Mouse (Mus musculus) hindbrain, embryonic 16.5 days (tissue): ENCODE measurements around the gene 2310061I04Rik. TPM values are rescaled to one million over a fixed set of nuclear protein-coding genes. Genes with fewer than 3 reads are reported as not detected.

Source experiments
- ATAC-seq: fragments of 200-750 bp; cut with Nextera tagmentation; 2 replicates; pipeline ENCODE4 v1.8.0; 2017; ENCODE audit warnings: moderate TSS enrichment, moderate library complexity
- H3K27ac ChIP-seq: fragments of 300-500 bp; sonication (generic); 2 replicates; pipeline ENCODE4 v1.5.1; 2014; ENCODE audit warnings: low read depth, mild to moderate bottlenecking, control low read depth, low read length, moderate library complexity
- H3K27me3 ChIP-seq: fragments of 300-500 bp; sonication (generic); replicated peaks from 2 replicates; pipeline ENCODE4 v1.6.1; 2014; ENCODE audit warnings: low read length; ENCODE audit not compliant: control insufficient read depth, insufficient read depth
- H3K36me3 ChIP-seq: fragments of 300-500 bp; sonication (generic); 2 replicates; pipeline ENCODE4 v1.6.1; 2014; ENCODE audit warnings: mild to moderate bottlenecking, low read length, moderate library complexity, mixed read lengths; ENCODE audit not compliant: control insufficient read depth, insufficient read depth
- H3K4me1 ChIP-seq: fragments of 300-500 bp; sonication (generic); 2 replicates; pipeline ENCODE4 v1.6.1; 2014; ENCODE audit warnings: low read depth, low read length; ENCODE audit not compliant: control insufficient read depth, insufficient read depth
- H3K4me2 ChIP-seq: fragments of 300-500 bp; sonication (generic); 2 replicates; pipeline ENCODE4 v1.6.1; 2014; ENCODE audit warnings: mild to moderate bottlenecking, low read length, control low read depth, moderate library complexity
- H3K4me3 ChIP-seq: fragments of 300-500 bp; sonication (generic); 2 replicates; pipeline ENCODE4 v1.5.1; 2014; ENCODE audit warnings: mild to moderate bottlenecking, low read length, control low read depth, moderate library complexity
- H3K9ac ChIP-seq: fragments of 300-500 bp; sonication (generic); 2 replicates; pipeline ENCODE4 v1.6.1; 2014; ENCODE audit warnings: low read depth, mild to moderate bottlenecking, control low read depth, low read length, moderate library complexity
- H3K9me3 ChIP-seq: fragments of 300-500 bp; sonication (generic); 2 replicates; pipeline ENCODE4 v1.6.1; 2014; ENCODE audit warnings: mild to moderate bottlenecking, low read length, moderate library complexity; ENCODE audit not compliant: control insufficient read depth
- WGBS: fragments of 180-500 bp; shearing (Covaris S2); extraction: QIAGEN DNeasy Blood & Tissue Kit; methylation state at CpG from one replicate; pipeline ENCODE4 v1.1.7; 2014; 5-methylcytosine and 5-hydroxymethylcytosine counted together
- microRNA counts: library from miRNA; unstranded; fragments of <30 nt; microRNA quantifications from one replicate; lab custom pipeline; 2016
- microRNA-seq: library from miRNA; unstranded; fragments of <30 nt; microRNA quantifications from one replicate; pipeline ENCODE4, GENCODE M21; 2017
- polyA plus RNA-seq: library from polyadenylated mRNA; unstranded; fragments of >200 nt; fragmentation: Nextera tagmentation; extraction: Ambion mirVana; gene quantifications from 2 replicates; pipeline ENCODE4 v1.2.1, GENCODE M21; 2015

2310061I04Rik gene
- polyA plus RNA-seq, 1 experiment from 2014 or later: 67.4 TPM

- ATAC-seq: no peak
- no peaks in the 10 kb centered on the region for H3K9me3 ChIP-seq
- no peak overlapping the region for H3K27ac ChIP-seq
- H3K9ac ChIP-seq: no peak overlapping the region
- peaks cover 4% of the 10 kb centered on the region for H3K4me1 ChIP-seq
- peaks cover 7% of the 10 kb centered on the region for H3K36me3 ChIP-seq
- no peak overlapping the region for H3K4me2 ChIP-seq
- H3K27me3 ChIP-seq: no peaks in the 10 kb centered on the region
- H3K4me3 ChIP-seq: no peak overlapping the region
- 96% methylated on average over 1 of the region's 1 CpGs for WGBS
Observed at GRCm38 (mm10) chr17:35859371-35859770, 37.9 kb downstream of the 2310061I04Rik start.

- no peak overlapping the region for H3K9ac ChIP-seq
- no peak for ATAC-seq
- H3K9me3 ChIP-seq: no peaks in the 10 kb centered on the region
- H3K27ac ChIP-seq: no peak overlapping the region
- H3K4me3 ChIP-seq: no peak overlapping the region
- H3K4me2 ChIP-seq: no peak overlapping the region
- H3K36me3 ChIP-seq: peaks cover 23% of the 10 kb centered on the region
- WGBS: 88% methylated on average over 3 of the region's 3 CpGs
- H3K27me3 ChIP-seq: no peaks in the 10 kb centered on the region
- H3K4me1 ChIP-seq: no peaks in the 10 kb centered on the region
Observed at GRCm38 (mm10) chr17:35850974-35851373, 46.3 kb downstream of the 2310061I04Rik start.

- H3K9me3 ChIP-seq: no peaks in the 10 kb centered on the region
- no peak for ATAC-seq
- H3K27ac ChIP-seq: no peak overlapping the region
- H3K36me3 ChIP-seq: peaks cover 25% of the 10 kb centered on the region
- no peaks in the 10 kb centered on the region for H3K27me3 ChIP-seq
- no peak overlapping the region for H3K9ac ChIP-seq
- H3K4me1 ChIP-seq: 0 out of 2 replicates have a peak, but pooled peaks cover 1% of the 10 kb centered on the region
- no peak overlapping the region for H3K4me2 ChIP-seq
- no peak overlapping the region for H3K4me3 ChIP-seq
- 55% methylated on average over 1 of the region's 1 CpGs for WGBS
Observed at GRCm38 (mm10) chr17:35848112-35848511, 49.1 kb downstream of the 2310061I04Rik start.

- Histone ChIP-seq H3K36me3 (peaks cover 14% of the 10 kb centered on the region), H3K27ac (no peak overlapping the region), H3K9ac (no peak overlapping the region), H3K4me3 (no peak overlapping the region), H3K4me1 (peaks cover 18% of the 10 kb centered on the region), H3K9me3 (no peaks in the 10 kb centered on the region), H3K4me2 (no peak overlapping the region), H3K27me3 (no peaks in the 10 kb centered on the region)
- 95% methylated on average over 3 of the region's 3 CpGs for WGBS
- no peak for ATAC-seq
Observed at GRCm38 (mm10) chr17:35843514-35843913, 53.7 kb downstream of the 2310061I04Rik start.

MicroRNAs encoded within 50 kb of the gene (microRNA counts, 519-probe panel; counts per million panel counts)
- microRNA mmu-miR-1894-3p (lab: Ali Mortazavi, UCI) (not detected), microRNA mmu-miR-1894-5p (lab: Ali Mortazavi, UCI) (1,875 counts per million, percentile 22 among the panel's probes with 10 or more counts)

Small RNAs within 50 kb of the gene (microRNA-seq; reads per million reads assigned to microRNA genes)
- gene Gm28033: 0.83 reads per million
- not detected for gene Mir1894

Other genes with a start within 250 kb of the 2310061I04Rik start
- gene Vars2, start 229.8 kb downstream of the 2310061I04Rik start, polyA plus RNA-seq: 16.7 and 17.9 TPM in 2 replicates
- gene Gtf2h4, start 223.7 kb downstream of the 2310061I04Rik start, polyA plus RNA-seq: 27.8 and 28.1 TPM in 2 replicates
- gene Ddr1, start 192.8 kb downstream of the 2310061I04Rik start, polyA plus RNA-seq: 87.1 and 106 TPM in 2 replicates
- 14.5 and 17.2 TPM in 2 replicates for gene Ier3, start 75.7 kb downstream of the 2310061I04Rik start, polyA plus RNA-seq
- gene Flot1, start 74.2 kb downstream of the 2310061I04Rik start, polyA plus RNA-seq: 131 and 150 TPM in 2 replicates
- gene Tubb5, start 59.1 kb downstream of the 2310061I04Rik start, polyA plus RNA-seq: 1,705 and 1,762 TPM in 2 replicates
- 9.3 and 11.2 TPM in 2 replicates for gene Mdc1, start 55.9 kb downstream of the 2310061I04Rik start, polyA plus RNA-seq
- 20.8 and 22.3 TPM in 2 replicates for gene Nrm, start 36.1 kb downstream of the 2310061I04Rik start, polyA plus RNA-seq
- gene Ppp1r18, start 31.8 kb downstream of the 2310061I04Rik start, polyA plus RNA-seq: 18.9 and 24.4 TPM in 2 replicates
- gene Dhx16, start 17.6 kb downstream of the 2310061I04Rik start, polyA plus RNA-seq: 25.0 and 33.3 TPM in 2 replicates
- 287 and 393 TPM in 2 replicates for gene Atat1, start 12.6 kb upstream of the 2310061I04Rik start, polyA plus RNA-seq
- gene Mrps18b, start 19.0 kb upstream of the 2310061I04Rik start, polyA plus RNA-seq: 59.6 and 67.4 TPM in 2 replicates
- gene Ppp1r10, start 19.0 kb upstream of the 2310061I04Rik start, polyA plus RNA-seq: 32.7 and 40.2 TPM in 2 replicates
- 73.9 and 84.6 TPM in 2 replicates for gene Abcf1, start 72.3 kb upstream of the 2310061I04Rik start, polyA plus RNA-seq
- 74.1 and 75.1 TPM in 2 replicates for gene Gnl1, start 82.4 kb upstream of the 2310061I04Rik start, polyA plus RNA-seq
- gene Prr3, start 82.8 kb upstream of the 2310061I04Rik start, polyA plus RNA-seq: 93.3 and 93.7 TPM in 2 replicates
- 9.6 and 10.3 TPM in 2 replicates for gene H2-T24, start 123.1 kb upstream of the 2310061I04Rik start, polyA plus RNA-seq
- gene H2-T23, start 135.4 kb upstream of the 2310061I04Rik start, polyA plus RNA-seq: 5.0 and 5.1 TPM in 2 replicates
- 8.2 and 9.2 TPM in 2 replicates for gene H2-T22, start 145.3 kb upstream of the 2310061I04Rik start, polyA plus RNA-seq
- gene Gm6034, start 145.5 kb upstream of the 2310061I04Rik start, polyA plus RNA-seq: not detected in 2 replicates
- not detected in 2 replicates for gene Gm11127, start 160.9 kb upstream of the 2310061I04Rik start, polyA plus RNA-seq
- not detected in 2 replicates for gene Gm19684, start 224.2 kb upstream of the 2310061I04Rik start, polyA plus RNA-seq
- not detected in 2 replicates for gene Gm7030, start 232.0 kb upstream of the 2310061I04Rik start, polyA plus RNA-seq